In the genomic region with DNA sequence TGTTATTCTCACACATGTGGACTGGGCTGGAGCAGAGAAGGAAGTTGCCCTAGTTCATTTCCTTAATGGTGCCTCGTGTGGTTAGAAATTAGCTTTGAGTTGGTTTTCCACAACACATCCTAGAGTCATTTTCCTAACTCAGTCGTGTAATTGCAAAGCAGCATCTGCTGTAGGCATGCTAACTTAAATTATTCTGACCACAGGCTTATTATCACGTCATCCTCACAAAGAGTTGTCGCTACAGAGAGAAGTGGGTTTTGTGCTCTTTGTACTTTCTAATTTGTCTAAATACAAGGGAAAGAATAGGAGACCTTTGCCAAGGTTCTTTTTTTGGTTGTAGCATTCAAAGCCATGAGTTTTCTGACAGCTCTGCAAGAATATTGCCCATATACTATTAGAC, we compare ENCODE assay signal across 23 mouse cellular contexts.
DNase-seq lines count a peak whose midpoint lies in the region; ATAC-seq and TF ChIP-seq lines count a peak whose summit lies in the region.
"Had no signal": no experiment of that assay in that cellular context is flagged by ENCODE, and none has a peak within 500 bp of the region (broad histone marks: within the 10 kb centered on the region; RNA-seq: fewer than 3 reads in every experiment).

No protein-coding gene starts in this region.

- peak; percentile 79 for DNase-seq in brain, embryonic 14.5 days (ENCODE audit: low read depth)
- no peak for DNase-seq in forebrain, postnatal 0 days
- no peak for DNase-seq in thymus, postnatal 4 days
- no peak for DNase-seq in gastrocnemius, adult 8-10 months (ENCODE audit: low spot score in 2 of 2)
- DNase-seq: adrenal gland, adult 2 months; adrenal gland, postnatal 14 days; cerebellum, adult 18-20 months; cerebellum, adult 9-10 months; cerebellum, postnatal 14 days; gastrocnemius, postnatal 10 days; gastrocnemius, postnatal 36 days; heart, adult 2 months; heart, postnatal 14 days; heart, postnatal 4 days; kidney, adult 11 months had no signal

- ATAC-seq in forebrain, embryonic 15.5 days (replicated peaks): peak; percentile 69; the same call in 1 of the 2 replicates
- ATAC-seq in forebrain, embryonic 12.5 days (ENCODE audit: low FRiP score): no peak
- ATAC-seq in forebrain, postnatal 0 days: peak; percentile 84
- ATAC-seq: CD4-positive, CD25-positive, alpha-beta regulatory T cell, adult 4 months; intestine, embryonic 15.5 days had no signal

- no peaks in the 10 kb centered on the region for H3K9me3 ChIP-seq in forebrain, embryonic 15.5 days
- no peaks in the 10 kb centered on the region for H3K9me3 ChIP-seq in forebrain, embryonic 12.5 days
- H3K9me3 ChIP-seq in forebrain, postnatal 0 days (ENCODE audit: low read length): no peaks in the 10 kb centered on the region
- H3K9me3 ChIP-seq: heart, embryonic 10.5 days; heart, embryonic 13.5 days; hindbrain, embryonic 12.5 days; hindbrain, embryonic 15.5 days; intestine, embryonic 15.5 days had no signal

- H3K4me2 ChIP-seq in forebrain, embryonic 15.5 days (replicated peaks): no peak overlapping the region
- H3K4me2 ChIP-seq in forebrain, embryonic 12.5 days: no peak overlapping the region
- H3K4me2 ChIP-seq in forebrain, postnatal 0 days (ENCODE audit: low read depth): no peak overlapping the region
- H3K4me2 ChIP-seq: heart, embryonic 13.5 days; hindbrain, embryonic 12.5 days; hindbrain, embryonic 15.5 days; intestine, embryonic 15.5 days had no signal

- H3K4me1 ChIP-seq in forebrain, embryonic 15.5 days: no peaks in the 10 kb centered on the region
- no peaks in the 10 kb centered on the region for H3K4me1 ChIP-seq in forebrain, embryonic 12.5 days
- no peaks in the 10 kb centered on the region for H3K4me1 ChIP-seq in forebrain, postnatal 0 days (ENCODE audit: insufficient read depth)
- H3K4me1 ChIP-seq: heart, embryonic 10.5 days; heart, embryonic 13.5 days; hindbrain, embryonic 12.5 days; intestine, embryonic 15.5 days had no signal

- TF ChIP-seq CTCF in brain, embryonic 14.5 days (IDR thresholded peaks at IDR 0.05; ENCODE audit: borderline replicate concordance, extremely low read depth, insufficient read depth, insufficient read length): no peak
- TF ChIP-seq CTCF in forebrain, postnatal 0 days (IDR thresholded peaks at IDR 0.05; ENCODE audit: low read depth): no peak

- no peaks in the 10 kb centered on the region for H3K27me3 ChIP-seq in forebrain, embryonic 15.5 days
- no peaks in the 10 kb centered on the region for H3K27me3 ChIP-seq in forebrain, embryonic 12.5 days
- H3K27me3 ChIP-seq in forebrain, postnatal 0 days (ENCODE audit: insufficient read depth, low read length): no peaks in the 10 kb centered on the region
- H3K27me3 ChIP-seq: heart, embryonic 13.5 days; hindbrain, embryonic 12.5 days; hindbrain, embryonic 15.5 days; intestine, embryonic 15.5 days had no signal

- no peak for TF ChIP-seq POLR2A in brain, embryonic 14.5 days (IDR thresholded peaks at IDR 0.05; ENCODE audit: borderline replicate concordance, extremely low read depth, insufficient read depth, insufficient read length, poor library complexity, severe bottlenecking)

- no peak overlapping the region for H3K9ac ChIP-seq in forebrain, embryonic 15.5 days (replicated peaks)
- H3K9ac ChIP-seq in forebrain, embryonic 12.5 days: no peak overlapping the region
- no peak overlapping the region for H3K9ac ChIP-seq in forebrain, postnatal 0 days
- H3K9ac ChIP-seq: heart, embryonic 13.5 days; hindbrain, embryonic 12.5 days; hindbrain, embryonic 15.5 days; intestine, embryonic 15.5 days had no signal

- no peaks in the 10 kb centered on the region for H3K36me3 ChIP-seq in forebrain, embryonic 15.5 days
- H3K36me3 ChIP-seq in forebrain, embryonic 12.5 days (replicated peaks): no peaks in the 10 kb centered on the region
- H3K36me3 ChIP-seq in forebrain, postnatal 0 days (ENCODE audit: insufficient read depth): no peaks in the 10 kb centered on the region
- H3K36me3 ChIP-seq: heart, embryonic 10.5 days; heart, embryonic 13.5 days; hindbrain, embryonic 12.5 days; hindbrain, embryonic 15.5 days; intestine, embryonic 15.5 days had no signal

- 21% methylated on average over 4 of the region's 4 CpGs for WGBS in forebrain, embryonic 15.5 days
- 40% methylated on average over 4 of the region's 4 CpGs for WGBS in forebrain, embryonic 12.5 days
- 12% methylated on average over 4 of the region's 4 CpGs for WGBS in forebrain, postnatal 0 days

- H3K4me3 ChIP-seq in forebrain, embryonic 15.5 days: no peak overlapping the region
- no peak overlapping the region for H3K4me3 ChIP-seq in forebrain, embryonic 12.5 days (replicated peaks)
- no peak overlapping the region for H3K4me3 ChIP-seq in forebrain, postnatal 0 days (ENCODE audit: low read depth, low read length)
- H3K4me3 ChIP-seq: heart, adult 2 months; heart, embryonic 10.5 days; heart, embryonic 13.5 days; hindbrain, embryonic 12.5 days; hindbrain, embryonic 15.5 days; intestine, embryonic 15.5 days had no signal

- H3K27ac ChIP-seq in forebrain, embryonic 15.5 days (replicated peaks): no peak overlapping the region
- no peak overlapping the region for H3K27ac ChIP-seq in forebrain, embryonic 12.5 days
- H3K27ac ChIP-seq in forebrain, postnatal 0 days (ENCODE audit: low read depth, low read length): no peak overlapping the region
- H3K27ac ChIP-seq: heart, adult 2 months; heart, embryonic 10.5 days; heart, embryonic 13.5 days; hindbrain, embryonic 12.5 days; hindbrain, embryonic 15.5 days; intestine, embryonic 15.5 days had no signal
